Mouse (Mus musculus) c-Kit-positive CD71-negative TER-119-negative erythroid progenitor cells, embryonic 14.5 days (primary cell): ENCODE data around the gene P2rx6.
A peak's percentile ranks its signal among the peaks of the same experiment; 100 is the strongest.
"Not testable (repeated sequence)": the region's sequence is repeated elsewhere in the genome, so short reads cannot be mapped to it uniquely, and the experiment has no call there.

Experiments used
- DNase-seq: peaks from one replicate; pipeline ENCODE4 v3.0.0-alpha.2; 2013; ENCODE audit warnings: low read depth

Gene P2rx6

DNA sequence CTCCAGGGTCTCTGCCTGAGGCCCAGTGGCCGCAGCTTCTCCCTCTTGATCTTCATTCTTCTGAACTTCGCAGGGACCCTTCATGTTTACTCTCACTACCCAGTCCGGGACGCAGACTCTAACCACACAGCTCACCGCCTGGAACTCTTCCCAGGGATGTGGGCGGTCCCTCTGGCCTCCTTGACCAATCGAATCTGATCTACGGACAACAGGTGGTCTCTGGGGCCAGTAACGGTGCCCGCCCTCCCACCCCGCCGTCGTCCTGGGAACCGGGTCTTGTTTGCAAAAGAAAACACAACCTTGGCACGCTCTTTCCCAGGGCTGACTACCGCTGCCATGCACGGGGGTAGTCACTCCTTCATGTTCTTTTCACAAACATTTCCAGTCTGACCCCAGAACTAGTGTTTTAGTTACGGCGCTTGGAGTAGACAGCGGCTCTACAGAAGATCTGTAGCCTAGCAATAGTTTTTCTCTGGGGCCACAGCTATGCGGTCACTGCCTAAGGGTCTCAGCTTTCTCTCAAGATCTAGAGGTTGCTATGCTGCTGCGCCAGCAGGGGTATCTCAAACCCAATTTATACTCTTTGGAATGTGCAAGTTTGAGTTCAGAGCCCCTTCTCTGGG, 446 bp upstream of the P2rx6 start, which contains the start of gene Lrrc74b:
Gene Lrrc74b (minus strand): TSS at position 120 of the 623 bp plus-strand sequence.
- DNase-seq = no peak

DNA sequence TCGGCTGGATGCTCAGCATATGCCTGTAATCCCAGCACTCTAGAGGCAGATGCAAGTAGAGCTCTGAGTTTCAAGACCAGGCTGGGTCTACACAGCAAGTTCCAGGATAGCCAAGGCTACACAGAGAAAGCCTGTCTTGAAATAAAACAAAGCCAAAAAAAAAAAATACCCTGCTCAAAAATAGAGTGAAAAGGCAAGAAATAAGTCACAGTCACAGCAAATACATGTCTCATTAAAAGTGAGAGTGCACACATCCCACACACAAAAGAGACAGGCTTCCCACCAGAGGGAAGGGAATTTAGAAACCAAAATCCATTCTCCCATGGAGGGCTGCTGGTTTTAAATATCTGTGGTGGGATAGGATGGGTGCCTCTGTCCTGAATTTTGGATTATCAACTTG, 1.9 kb downstream of the P2rx6 start:
- no peak for DNase-seq

DNA sequence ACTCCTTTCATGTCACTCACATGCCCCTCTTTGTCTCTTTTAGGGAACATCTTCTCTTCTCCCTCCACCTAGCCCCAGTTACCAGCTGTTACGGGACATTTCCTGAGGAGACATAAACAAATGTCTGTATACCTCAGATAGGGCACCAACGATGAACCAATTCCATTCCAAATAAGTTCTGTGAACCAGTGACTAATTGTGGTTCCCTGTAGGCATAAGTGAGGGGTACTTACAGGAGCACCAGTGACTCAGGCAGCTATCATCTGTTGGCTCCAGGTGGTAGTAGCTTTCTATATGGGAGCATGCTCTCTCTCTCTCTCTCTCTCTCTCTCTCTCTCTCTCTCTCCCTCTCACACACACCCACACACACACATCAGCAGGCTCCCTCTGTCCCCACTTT, 2.5 kb downstream of the P2rx6 start:
- DNase-seq = no peak

DNA sequence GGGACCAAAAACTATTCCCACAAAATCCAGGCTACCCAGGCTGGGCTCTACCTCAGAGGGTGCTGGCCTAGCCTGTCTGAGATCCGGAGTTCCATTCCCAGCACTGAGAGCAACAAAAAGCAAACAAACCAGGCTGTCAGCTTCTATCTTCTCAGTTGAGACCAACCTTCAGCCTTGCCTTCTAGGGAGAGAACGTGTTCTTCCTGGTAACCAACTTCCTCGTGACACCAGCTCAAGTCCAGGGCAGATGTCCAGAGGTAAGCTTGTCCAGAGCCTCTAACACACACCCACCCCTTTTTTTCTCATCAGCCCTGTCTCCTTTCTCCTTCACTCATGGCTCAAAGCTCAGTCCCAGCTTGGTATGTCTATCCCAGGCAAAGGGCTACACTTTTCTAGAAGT, 3.1 kb downstream of the P2rx6 start:
- no peak for DNase-seq

DNA sequence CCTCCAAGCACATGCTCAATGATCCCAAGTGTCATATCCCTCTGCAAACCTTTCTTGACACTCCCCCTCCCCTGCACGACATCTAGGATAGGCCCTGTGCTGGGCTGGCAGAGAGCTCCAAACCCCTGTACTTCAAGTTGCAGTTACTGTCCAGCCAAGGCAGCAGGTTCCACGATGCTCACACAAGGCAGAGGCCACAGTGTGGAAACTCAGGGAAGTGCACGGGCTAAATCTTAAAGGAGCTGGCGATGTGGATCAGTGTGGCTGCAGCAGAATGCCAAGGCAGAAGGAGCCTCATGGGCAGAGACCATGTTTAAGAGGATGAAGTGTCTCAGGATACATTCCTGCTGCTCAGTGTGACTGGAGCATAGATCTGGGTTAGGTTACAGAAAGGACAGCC, 4.5 kb downstream of the P2rx6 start:
- DNase-seq = no peak

DNA sequence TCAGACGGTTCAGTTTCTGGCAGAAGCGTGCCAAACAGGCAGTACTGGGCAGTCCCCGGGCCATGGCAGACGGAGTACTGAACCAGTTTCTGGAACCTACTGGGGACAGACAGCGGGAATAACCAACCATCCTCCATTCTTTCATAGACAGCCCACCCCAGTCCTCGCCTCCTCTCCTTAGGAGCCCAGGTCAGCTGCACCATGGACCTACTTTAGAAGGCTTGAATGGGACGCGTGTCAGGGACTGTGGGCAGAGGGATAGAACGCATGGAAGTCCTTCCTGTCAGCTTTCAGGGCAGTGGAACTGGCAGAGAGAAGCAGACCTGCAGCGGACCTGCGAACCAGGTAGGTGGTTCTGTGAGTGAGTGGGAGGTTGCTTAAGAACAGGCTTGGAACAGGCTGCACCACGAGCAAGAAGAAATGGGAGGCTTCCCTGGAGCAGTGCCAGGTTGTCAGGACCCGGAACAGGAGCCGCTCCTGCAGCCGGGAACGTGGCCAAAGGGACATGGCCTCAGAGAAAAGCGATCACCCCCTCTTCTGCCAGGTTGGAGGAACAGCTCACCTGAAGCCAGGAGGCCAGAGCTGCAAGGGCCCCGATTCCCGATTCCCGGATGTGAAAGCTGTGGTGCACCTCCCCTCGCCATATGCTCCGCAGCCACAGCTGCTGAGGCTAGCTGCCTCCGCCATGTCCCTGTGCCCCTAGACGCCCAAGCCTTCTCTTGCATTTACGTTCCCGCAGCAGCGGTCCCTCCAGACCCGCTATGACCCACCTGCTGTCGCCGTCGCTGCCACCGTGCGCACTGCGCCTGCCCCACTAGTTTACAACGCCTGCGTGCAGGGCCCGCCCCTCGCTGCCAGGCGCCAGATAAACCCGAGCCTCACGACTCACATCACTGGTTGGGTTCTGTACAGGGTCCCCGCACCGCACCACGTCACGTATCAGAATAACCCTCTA, 14.5 kb downstream of the P2rx6 start:
- DNase-seq = no peak

DNA sequence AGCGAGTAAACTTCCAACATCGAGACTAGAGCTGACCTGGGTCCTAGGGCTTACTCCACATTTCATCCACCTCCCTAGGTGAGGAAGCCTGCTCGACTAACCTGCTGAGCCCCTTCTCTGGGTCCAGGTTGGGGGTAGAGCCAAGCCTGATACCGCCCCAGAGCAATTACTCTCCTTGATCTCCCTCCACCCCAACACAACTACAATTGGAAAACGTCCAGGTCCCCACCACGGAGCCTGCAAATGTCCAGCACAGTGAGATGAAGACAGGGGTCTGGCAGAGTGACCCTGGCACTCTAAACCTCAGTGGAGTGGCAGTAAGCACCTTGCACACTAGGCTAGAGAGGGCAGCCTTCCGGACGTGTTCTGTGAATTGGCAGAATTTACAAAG, 15.1 kb downstream of the P2rx6 start:
- DNase-seq = no peak

DNA sequence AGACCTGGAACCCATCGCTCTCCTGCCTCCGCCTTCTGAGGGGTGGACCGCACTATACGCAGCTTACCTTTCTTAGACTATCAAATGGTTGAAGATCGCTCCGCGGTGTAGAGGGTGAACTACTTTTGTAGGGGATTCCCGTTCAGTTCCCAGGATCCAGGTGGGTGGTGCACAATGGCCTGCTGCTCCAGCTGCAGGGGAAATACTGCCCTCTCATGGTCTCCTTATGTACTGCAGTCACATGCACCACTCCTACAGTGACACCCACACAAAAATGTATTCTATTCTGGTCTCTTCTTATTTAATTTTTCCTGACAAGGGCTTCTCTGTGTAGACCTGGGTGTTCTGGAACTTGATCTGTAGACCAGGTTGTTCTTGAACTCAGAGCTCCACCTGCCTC, 21.4 kb downstream of the P2rx6 start, which contains the start of gene Slc7a4:
Gene Slc7a4 (minus strand): TSS at position 151 of the 400 bp plus-strand sequence.
- no peak for DNase-seq

DNA sequence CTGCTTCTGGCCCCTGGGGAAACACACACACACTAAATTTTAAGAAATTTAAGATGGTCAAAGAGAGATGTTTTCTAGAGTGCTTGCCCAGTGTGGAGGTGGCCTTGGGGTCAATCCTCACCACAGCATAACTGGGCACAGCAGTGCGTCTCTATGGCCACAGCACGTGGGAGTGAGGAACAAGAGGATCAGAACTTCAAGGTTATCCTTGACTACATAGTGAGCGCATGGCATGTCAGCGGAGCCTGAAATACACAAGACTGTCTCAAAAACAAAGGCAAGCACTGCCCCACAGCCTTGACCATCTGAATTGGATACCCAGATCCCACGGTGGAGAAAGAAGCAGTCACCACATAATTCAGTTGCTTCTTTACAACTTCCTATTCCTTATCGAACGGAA, 22.9 kb downstream of the P2rx6 start:
- DNase-seq = no peak

DNA sequence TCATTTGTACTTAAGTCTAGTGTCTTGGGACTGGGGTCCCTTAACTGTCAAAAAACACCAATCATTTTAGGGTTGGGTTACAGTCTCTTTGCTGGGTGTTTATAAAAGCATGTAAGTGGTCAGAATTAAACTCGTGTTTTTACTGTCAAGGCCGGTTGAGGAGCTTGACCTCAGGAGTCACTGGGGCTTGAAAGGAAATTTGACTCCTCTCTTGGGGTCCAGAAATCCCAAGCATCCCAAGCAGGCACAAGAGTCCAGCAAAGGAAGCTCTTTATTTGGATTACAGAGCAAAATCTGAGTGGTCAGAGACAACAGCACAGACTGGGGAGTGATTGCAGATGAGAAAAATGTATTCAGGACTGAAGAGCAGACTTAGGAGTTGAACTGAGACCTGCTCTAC, 29.0 kb downstream of the P2rx6 start:
- no peak for DNase-seq

DNA sequence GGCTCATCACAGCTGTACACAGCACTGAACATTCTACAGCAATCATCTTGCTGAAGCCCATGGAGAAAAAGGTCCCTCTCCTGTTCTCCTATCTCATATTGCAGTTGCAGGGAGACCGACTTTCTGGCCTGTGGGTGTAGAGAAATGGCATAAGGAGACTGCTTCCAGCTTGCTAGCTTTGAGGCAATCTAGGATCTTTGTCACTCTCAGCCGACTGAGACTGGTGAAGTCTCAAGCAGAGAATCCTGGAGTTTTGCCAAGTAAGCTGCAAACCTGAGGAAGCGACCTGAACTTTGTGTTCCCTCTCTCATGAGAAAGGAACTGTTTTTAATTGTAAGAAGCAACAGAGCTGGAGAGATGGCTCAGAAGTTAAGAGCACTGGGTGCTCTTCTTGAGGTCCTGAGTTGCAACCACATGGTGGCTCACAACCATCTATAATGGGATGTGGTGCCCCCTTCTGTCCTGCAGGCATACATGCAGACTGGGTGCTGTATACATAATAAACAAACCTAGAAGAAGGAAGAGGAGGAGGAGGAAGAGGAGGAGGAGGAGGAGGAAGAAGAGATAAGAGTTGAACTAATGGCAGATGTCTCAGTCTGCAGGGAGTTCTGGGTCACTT, 39.4 kb downstream of the P2rx6 start:
- DNase-seq = no peak

DNA sequence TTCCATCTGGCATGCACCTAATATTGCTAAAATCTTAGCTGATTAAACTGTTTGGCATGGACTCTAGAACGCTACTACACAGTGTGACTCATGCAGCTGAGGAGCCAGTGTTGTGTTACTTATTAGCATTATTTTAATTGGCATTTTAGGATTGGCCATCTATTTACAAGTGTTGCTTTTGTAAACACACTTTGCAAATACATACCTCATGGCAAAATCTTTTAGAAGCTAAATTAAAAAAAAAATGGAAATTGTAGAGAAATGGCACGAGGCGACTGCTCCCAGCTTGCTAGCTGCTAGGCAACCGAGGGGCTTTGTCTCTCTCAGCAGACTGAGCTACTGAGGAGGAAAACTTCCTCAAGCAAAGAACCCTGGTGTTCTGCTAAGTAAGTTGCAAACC, 43.3 kb downstream of the P2rx6 start:
- no peak for DNase-seq

DNA sequence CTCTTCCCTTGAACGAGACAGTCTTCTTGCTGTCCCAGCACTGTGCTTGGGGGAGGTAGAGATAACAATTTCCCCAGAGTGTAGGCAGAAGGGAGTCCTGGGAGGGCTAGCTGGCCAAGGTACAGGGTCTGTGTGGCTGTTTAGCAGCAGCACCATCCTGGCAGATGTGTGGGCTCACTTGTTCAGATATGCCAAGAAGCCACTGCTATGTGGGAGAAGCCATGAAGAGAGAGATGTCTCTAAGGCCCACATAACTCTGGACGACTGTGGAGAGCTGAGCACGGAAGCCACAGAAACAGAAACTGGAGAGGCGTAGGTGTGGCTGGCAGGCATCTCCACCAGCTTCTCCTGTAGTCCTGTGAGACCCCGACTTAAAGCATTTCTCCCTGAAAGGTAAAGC, 44.0 kb downstream of the P2rx6 start:
- DNase-seq = no peak

DNA sequence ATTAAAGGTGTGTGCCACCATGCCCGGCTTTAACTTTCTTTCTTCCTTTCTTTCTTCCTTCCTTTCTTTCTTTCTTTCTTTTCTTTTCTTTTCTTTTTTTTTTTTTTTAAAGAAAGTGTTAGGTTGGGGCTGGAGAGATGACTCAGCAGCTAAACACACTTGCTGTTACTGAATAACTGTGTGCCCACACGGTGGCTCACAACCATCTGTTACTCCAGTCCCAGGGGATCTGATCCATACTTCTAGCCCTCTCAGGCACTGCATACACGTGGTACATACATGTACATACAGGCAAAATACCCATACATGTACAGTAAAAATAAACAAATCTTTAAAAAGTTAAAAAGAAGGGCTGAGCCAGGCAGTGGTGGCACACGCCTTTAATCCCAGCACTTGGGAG, 49.7 kb downstream of the P2rx6 start:
- DNase-seq = no peak

DNA sequence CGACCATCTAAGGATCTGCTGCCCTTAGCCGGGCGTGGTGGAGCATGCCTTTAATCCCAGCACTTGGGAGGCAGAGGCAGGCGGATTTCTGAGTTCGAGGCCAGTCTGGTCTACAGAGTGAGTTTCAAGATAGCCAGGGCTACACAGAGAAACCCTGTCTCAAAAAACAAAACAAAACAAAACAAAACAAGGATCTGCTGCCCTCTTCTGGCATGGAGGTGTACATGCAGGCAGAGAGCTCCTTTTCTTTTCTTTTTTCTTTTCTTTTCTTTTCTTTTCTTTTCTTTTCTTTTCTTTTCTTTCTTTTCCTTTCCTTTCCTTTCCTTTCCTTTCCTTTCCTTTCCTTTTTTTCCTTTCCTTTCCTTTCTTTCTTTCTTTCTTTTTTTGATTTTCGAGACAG, 53.1 kb downstream of the P2rx6 start:
- DNase-seq = not testable (repeated sequence)

DNA sequence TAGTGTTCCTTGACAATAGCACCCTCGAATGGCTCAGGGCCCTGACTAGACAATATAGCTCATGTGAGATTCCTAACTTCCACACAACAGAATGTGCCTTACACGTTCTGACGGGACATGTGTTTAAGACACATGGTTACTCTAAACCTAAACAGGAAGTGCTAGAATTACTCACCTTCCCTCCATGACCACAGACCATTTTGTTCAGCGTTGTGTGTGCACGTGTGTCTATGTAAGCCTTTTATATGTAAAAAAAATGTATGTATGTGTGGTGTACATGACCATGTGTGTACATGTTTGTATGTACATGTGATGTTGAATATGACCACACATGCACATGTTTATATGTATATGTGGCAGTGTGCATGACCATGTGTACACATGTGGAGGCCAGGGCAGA, 54.5 kb downstream of the P2rx6 start:
- DNase-seq = no peak

DNA sequence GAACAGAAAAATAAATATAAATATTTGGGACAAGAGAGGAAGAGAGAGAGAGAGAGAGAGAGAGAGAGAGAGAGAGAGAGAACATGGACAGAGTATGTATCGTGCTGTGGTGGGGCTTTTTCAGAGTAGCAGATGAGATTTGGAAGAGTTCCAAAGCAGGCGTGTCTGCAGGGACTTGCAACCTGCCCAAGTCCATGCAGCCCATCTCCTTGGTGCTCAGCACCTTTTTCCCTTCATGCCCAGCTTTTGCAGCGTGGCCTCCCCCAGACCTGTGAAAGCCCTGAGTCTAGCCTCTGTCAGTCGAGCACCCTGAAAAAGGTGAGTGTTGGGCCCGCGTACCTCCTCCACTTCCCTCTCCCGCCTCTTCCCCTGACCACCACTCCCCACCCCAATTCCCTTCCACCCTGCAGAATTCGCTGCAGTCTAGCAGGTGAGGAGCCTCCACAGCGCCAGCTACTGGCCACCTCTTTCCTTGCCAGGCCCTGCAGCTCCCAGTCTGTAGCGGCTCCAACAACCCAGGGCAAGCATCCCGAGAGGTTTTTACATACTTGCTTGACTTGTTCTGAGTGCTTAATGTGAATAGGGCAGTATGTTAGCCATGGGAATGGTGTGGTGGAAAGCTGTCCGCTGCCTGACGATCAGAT, 56.4 kb downstream of the P2rx6 start:
- DNase-seq = peak; percentile 54

DNA sequence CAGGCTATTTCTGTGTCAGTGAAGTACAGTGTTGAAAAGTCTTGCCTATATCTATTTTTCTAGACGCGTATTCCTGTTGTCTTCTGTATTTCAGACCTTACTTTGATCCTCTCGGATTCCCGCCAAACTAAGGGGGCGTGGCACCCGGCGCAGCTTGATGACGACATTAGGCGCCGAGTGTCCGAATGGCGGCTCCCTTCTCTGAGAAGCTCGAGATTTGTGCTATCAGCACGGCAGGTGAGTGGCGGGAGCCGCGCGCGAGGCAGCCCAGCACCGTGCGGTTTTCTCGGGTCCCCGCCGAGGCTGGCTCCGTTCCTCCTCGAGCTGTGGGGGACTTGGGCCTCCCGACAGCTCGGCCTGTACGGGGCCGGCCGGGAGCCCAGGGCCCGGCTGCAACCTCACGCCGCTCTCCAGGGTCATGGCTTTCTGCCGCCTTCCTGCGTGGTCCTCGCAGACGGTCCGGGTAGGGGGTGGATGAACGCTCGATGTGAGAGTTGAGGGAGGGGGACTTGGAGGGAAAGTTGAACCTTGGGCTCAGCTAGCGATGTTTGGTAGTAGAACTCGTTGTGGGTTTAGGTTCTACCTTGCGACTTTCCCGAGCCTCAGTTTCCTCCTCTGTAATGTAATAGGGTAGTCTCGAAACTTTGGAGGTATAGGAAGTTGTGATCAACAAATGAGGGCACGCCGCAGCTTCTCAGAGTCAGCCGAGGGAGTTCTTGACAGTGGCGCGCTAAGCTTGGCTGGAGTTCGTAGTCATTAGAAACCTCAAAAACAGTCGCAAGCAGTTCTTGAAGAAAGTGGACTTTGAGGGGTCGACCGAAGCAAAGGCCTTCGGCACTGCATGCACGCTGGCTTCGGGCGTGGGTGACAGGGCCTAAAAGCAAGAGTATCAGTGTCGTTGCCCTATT, 57.8 kb downstream of the P2rx6 start, which contains the start of gene Smpd4:
Gene Smpd4 (plus strand): TSS at position 157 of the 908 bp plus-strand sequence.
- DNase-seq = peak; percentile 88

DNA sequence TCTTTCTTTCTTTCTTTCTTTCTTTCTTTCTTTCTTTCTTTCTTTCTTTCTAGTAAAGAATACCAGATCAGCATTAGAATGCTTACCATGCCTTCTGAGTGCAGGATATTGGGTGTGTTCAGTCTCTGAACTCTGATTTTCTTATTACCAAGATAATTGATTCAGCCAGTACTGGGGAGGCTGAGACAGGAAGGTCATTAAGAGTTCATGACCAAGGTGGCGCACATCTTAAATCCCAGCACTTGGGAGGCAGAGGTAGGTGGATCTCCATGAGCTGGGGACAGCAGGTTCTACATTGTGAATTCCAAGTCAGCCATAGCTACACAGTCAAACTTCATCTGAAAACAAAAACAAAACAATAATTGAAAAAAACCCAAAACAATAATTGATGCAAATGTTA, 60.3 kb downstream of the P2rx6 start:
- DNase-seq = no peak

DNA sequence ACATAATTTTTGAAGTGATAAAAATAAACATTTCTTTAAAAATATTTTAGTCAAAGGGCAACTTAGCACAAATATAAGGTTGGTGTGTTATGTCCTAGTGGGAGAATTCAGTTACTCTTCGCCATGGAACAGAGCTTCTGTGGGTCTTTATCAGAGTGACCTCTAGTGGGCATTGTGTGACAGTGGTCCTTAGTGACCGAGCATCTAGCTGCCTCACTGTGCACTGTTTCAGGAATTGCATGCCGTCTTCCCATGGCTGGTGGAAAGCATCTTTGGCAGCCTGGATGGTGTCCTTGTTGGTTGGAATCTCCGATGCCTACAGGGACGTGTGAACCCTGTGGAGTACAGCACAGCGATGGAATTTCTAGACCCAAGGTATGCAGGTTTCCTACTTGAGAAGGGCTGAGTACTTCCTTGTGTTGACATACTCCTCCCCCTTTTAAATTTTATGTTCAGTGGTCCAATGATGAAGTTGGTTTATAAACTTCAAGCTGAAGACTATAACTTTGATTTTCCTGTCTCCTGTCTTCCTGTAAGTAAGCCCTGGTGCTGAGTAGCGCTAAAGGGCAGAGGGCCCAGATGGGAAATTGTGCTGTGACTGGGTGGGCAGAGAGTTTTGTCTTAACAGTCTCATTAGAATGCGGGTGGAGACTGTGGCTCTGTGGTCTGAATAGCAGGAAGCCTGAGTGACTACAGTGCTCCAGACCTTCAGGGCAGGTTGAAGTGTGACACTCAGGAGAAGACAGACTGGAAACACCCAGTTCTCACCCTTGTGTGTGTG, 64.0 kb downstream of the P2rx6 start:
- DNase-seq = no peak

DNA sequence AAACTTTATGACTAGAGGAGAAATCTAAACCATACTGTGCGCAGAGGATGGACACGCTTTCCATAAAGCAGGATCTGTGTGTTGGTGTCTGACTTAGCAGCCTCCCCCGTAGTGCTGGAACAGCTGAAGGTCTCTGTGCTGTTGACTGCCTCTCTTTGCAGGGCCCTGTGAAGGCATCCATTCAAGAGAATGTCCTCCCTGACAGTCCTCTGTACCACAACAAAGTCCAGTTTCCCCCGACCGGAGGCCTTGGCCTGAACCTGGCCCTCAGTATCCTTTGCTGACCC, 64.5 kb downstream of the P2rx6 start:
- no peak for DNase-seq
